Mouse (Mus musculus) testis, adult 2 months (tissue): ENCODE data around the gene Arid1b.

Source experiments
- CTCF ChIP-seq: fragments of 200-500 bp; IDR thresholded peaks from 2 replicates; pipeline ENCODE4 v1.5.1; 2012; ENCODE audit warnings: low read depth, mild to moderate bottlenecking, inconsistent platforms, low read length, moderate library complexity; ENCODE audit not compliant: control insufficient read depth, insufficient read depth, insufficient replicate concordance
- POLR2A ChIP-seq: fragments of 200-500 bp; IDR thresholded peaks from 2 replicates; pipeline ENCODE4 v1.6.1; 2012; ENCODE audit warnings: low read depth, mild to moderate bottlenecking, inconsistent platforms, low read length, moderate library complexity; ENCODE audit not compliant: control insufficient read depth

- TF ChIP-seq CTCF, result no peak
- no peak for TF ChIP-seq POLR2A
Measured at GRCm38 (mm10) chr17:5371032-5371431, 376.9 kb downstream of the Arid1b start.
